Mouse (Mus musculus) Muller cell, postnatal 12 days (primary cell): Measurements from ENCODE around the gene Slc12a7.
"Not testable (repeated sequence)": the region's sequence is repeated elsewhere in the genome, so short reads cannot be mapped to it uniquely, and the experiment has no call there.

Experiments used
- DNase-seq: peaks from one replicate; pipeline ENCODE4 v3.0.0-alpha.2; 2015; ENCODE audit errors: inconsistent ontology term

Slc12a7 gene

GRCm38 (mm10) chr13:73718225-73718624 is 14.7 kb upstream of the Slc12a7 start:
- peak; percentile 66 for DNase-seq

GRCm38 (mm10) chr13:73720241-73720640 is 12.7 kb upstream of the Slc12a7 start:
- no peak for DNase-seq

GRCm38 (mm10) chr13:73723081-73723668 is 9.7 kb upstream of the Slc12a7 start:
- peak; percentile 16 for DNase-seq

- no peak for DNase-seq
These were observed 7.6 kb upstream of the Slc12a7 start for GRCm38 (mm10) chr13:73725315-73725714.

- peak; percentile 2 for DNase-seq
These were observed 5.3 kb upstream of the Slc12a7 start for GRCm38 (mm10) chr13:73727621-73728025.

GRCm38 (mm10) chr13:73728633-73729032 is 4.3 kb upstream of the Slc12a7 start:
- no peak for DNase-seq

- DNase-seq: no peak
These were observed 2.0 kb upstream of the Slc12a7 start for GRCm38 (mm10) chr13:73730913-73731312.

GRCm38 (mm10) chr13:73732235-73732634 is 659 bp upstream of the Slc12a7 start:
- DNase-seq: no peak

GRCm38 (mm10) chr13:73734379-73734778 is 1.5 kb downstream of the Slc12a7 start:
- no peak for DNase-seq

- DNase-seq: no peak
These were observed 2.4 kb downstream of the Slc12a7 start for GRCm38 (mm10) chr13:73735270-73735669.

- no peak for DNase-seq
These were observed 3.0 kb downstream of the Slc12a7 start for GRCm38 (mm10) chr13:73735928-73736327.

- DNase-seq: no peak
These were observed 4.0 kb downstream of the Slc12a7 start for GRCm38 (mm10) chr13:73736943-73737342.

- not testable (repeated sequence) for DNase-seq
These were observed 7.6 kb downstream of the Slc12a7 start for GRCm38 (mm10) chr13:73740399-73740944.

- DNase-seq: no peak
These were observed 10.1 kb downstream of the Slc12a7 start for GRCm38 (mm10) chr13:73742944-73743343.

- no peak for DNase-seq
These were observed 10.8 kb downstream of the Slc12a7 start for GRCm38 (mm10) chr13:73743662-73744061.

- DNase-seq: no peak
These were observed 16.0 kb downstream of the Slc12a7 start for GRCm38 (mm10) chr13:73748663-73749440.

GRCm38 (mm10) chr13:73750435-73750834 is 17.5 kb downstream of the Slc12a7 start:
- DNase-seq: no peak

- no peak for DNase-seq
These were observed 18.4 kb downstream of the Slc12a7 start for GRCm38 (mm10) chr13:73751284-73751683.

GRCm38 (mm10) chr13:73755809-73756208 is 22.9 kb downstream of the Slc12a7 start:
- DNase-seq: no peak

- no peak for DNase-seq
These were observed 24.0 kb downstream of the Slc12a7 start for GRCm38 (mm10) chr13:73756916-73757315.

GRCm38 (mm10) chr13:73757362-73757761 is 24.5 kb downstream of the Slc12a7 start:
- DNase-seq: no peak

GRCm38 (mm10) chr13:73759596-73759995 is 26.7 kb downstream of the Slc12a7 start:
- DNase-seq: no peak

GRCm38 (mm10) chr13:73760126-73760525 is 27.2 kb downstream of the Slc12a7 start:
- no peak for DNase-seq
